Mouse (Mus musculus) kidney, embryonic 16.5 days (tissue): ENCODE results near the gene Etfa. TPM values are rescaled to one million over a fixed set of nuclear protein-coding genes. Genes with fewer than 3 reads are reported as not detected.

ENCODE experiments used
- ATAC-seq: fragments of 200-750 bp; cut with Nextera tagmentation; 2 replicates; pipeline ENCODE4 v1.8.0; 2017; ENCODE audit warnings: moderate TSS enrichment; ENCODE audit not compliant: low FRiP score, low TSS enrichment
- H3K27ac ChIP-seq: fragments of 300-500 bp; sonication (generic); 2 replicates; pipeline ENCODE4 v1.5.1; 2014; ENCODE audit warnings: low read length
- H3K27me3 ChIP-seq: fragments of 300-500 bp; sonication (generic); 2 replicates; pipeline ENCODE4 v1.6.1; 2014; ENCODE audit warnings: low read length, control low read depth, mixed read lengths; ENCODE audit not compliant: insufficient read depth
- H3K36me3 ChIP-seq: fragments of 300-500 bp; sonication (generic); 2 replicates; pipeline ENCODE4 v1.6.1; 2014; ENCODE audit warnings: low read length, control low read depth, mixed read lengths; ENCODE audit not compliant: insufficient read depth
- H3K4me1 ChIP-seq: fragments of 300-500 bp; sonication (generic); 2 replicates; pipeline ENCODE4 v1.6.1; 2014; ENCODE audit warnings: low read length, control low read depth, mixed read lengths; ENCODE audit not compliant: insufficient read depth
- H3K4me2 ChIP-seq: fragments of 300-500 bp; sonication (generic); replicated peaks from 2 replicates; pipeline ENCODE4 v1.6.1; 2014; ENCODE audit warnings: low read depth, low read length
- H3K4me3 ChIP-seq: fragments of 300-500 bp; sonication (generic); 2 replicates; pipeline ENCODE4 v1.5.1; 2014; ENCODE audit warnings: mild to moderate bottlenecking, low read length
- H3K9ac ChIP-seq: fragments of 300-500 bp; sonication (generic); replicated peaks from 2 replicates; pipeline ENCODE4 v1.6.1; 2014; ENCODE audit warnings: low read length
- H3K9me3 ChIP-seq: fragments of 300-500 bp; sonication (generic); 2 replicates; pipeline ENCODE4 v1.6.1; 2016; ENCODE audit warnings: low read length, control low read depth
- WGBS: fragments of 180-500 bp; shearing (Covaris S2); extraction: QIAGEN DNeasy Blood & Tissue Kit; methylation state at CpG from one replicate; pipeline ENCODE4 v1.1.7; 2014; 5-methylcytosine and 5-hydroxymethylcytosine counted together
- polyA plus RNA-seq: library from polyadenylated mRNA; unstranded; fragments of >200 nt; fragmentation: Nextera tagmentation; extraction: Ambion mirVana; gene quantifications from 2 replicates; pipeline ENCODE4 v1.2.1, GENCODE M21; 2015

Etfa gene
- polyA plus RNA-seq, 1 experiment from 2014 or later, result 242 TPM

DNA sequence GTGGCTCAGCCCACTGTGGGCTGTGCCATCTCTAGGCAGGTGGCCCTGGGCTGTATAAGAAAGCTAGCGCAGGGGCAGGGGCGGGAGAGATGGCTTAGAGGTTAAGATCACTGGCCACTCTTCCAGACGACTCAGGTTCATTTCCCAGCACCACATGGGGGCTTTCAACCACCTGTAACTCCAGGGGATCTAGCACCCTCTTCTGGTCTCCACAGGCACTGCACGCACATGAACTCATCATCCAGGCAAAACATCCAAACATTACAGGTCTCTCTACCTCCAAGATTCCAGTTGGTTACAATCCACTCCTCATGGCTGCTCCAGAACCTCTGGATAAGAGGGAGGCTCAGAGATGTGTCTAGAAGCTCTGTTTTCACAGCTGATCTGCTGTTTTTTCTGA lies 13.7 kb upstream of the Etfa start:
- WGBS, result 40% methylated on average over 4 of the region's 4 CpGs
- H3K9ac ChIP-seq, result no peak overlapping the region
- no peaks in the 10 kb centered on the region; the same call in 1 of the 2 replicates for H3K9me3 ChIP-seq
- no peak for ATAC-seq
- no peaks in the 10 kb centered on the region for H3K4me1 ChIP-seq
- no peak overlapping the region for H3K4me2 ChIP-seq
- no peak overlapping the region for H3K4me3 ChIP-seq
- no peak overlapping the region for H3K27ac ChIP-seq
- H3K27me3 ChIP-seq, result no peaks in the 10 kb centered on the region
- no peaks in the 10 kb centered on the region for H3K36me3 ChIP-seq

DNA sequence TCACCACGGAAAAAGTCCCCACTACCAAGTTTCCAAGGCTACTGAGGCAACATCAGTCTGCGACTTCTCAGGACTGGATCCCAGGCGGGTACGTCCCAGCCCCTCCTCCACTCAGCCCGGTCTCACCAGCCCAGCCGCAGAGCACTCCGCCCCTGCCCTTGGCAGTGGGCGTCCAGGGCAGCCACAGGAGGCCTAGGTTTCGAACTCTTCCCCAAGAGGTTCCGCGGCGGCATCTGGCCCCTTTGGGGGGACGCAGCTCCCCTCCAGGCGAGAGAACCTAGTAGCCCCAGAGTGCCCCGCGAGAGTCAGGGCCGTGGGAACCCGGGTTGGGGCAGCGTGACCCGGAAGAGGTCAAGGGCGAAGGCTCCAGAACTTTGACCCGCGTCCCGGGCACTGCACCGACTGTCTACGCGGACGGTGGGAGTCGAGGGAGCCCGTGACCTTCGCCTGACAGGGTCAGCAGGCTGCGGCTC lies 486 bp downstream of the Etfa start:
- Histone ChIP-seq H3K9ac (peak overlapping the region; percentile 94), H3K27ac (peak overlapping the region; percentile 94), H3K4me2 (peak overlapping the region; percentile 80), H3K27me3 (peaks cover 11% of the 10 kb centered on the region), H3K36me3 (no peaks in the 10 kb centered on the region), H3K9me3 (no peaks in the 10 kb centered on the region), H3K4me3 (peak overlapping the region; percentile 97), H3K4me1 (peaks cover 18% of the 10 kb centered on the region)
- WGBS, result under 1% methylated on average over 32 of the region's 32 CpGs
- ATAC-seq, result peak; percentile 83

DNA sequence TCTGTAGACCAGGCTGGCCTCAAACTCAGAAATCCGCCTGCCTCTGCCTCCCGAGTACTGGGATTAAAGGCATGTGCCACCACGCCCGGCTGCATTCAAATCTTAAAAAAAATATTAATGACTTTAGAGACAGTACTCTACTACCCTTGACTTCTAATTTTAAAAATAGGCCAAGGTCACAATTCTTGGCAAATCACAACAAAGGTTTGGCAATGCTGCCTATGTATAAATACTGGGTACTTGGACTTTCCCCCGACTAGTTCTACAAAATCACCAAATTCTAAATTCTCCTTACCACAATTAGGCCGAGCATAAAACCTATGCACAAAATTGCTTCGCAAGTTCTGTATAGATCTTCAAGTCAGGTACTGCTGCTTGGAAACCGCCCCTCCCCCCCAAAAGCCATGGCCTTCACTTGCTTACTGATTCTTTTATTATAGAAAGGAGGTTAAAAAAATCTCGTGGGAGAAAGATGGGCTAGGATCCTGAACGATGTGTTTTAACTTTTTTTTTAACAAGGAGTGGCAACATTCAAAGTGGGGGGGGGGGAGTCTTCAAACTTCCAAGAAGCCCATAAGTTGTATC lies 1.3 kb downstream of the Etfa start:
- peaks cover 18% of the 10 kb centered on the region for H3K4me1 ChIP-seq
- ATAC-seq, result no peak
- H3K4me3 ChIP-seq, result peak overlapping the region; percentile 97
- H3K9me3 ChIP-seq, result no peaks in the 10 kb centered on the region
- H3K4me2 ChIP-seq, result peak overlapping the region; percentile 80
- peaks cover 11% of the 10 kb centered on the region for H3K27me3 ChIP-seq
- H3K27ac ChIP-seq, result no peak overlapping the region; the same call in 1 of the 2 replicates
- WGBS, result 79% methylated on average over 10 of the region's 10 CpGs
- H3K36me3 ChIP-seq, result no peaks in the 10 kb centered on the region
- peak overlapping the region; percentile 94; the same call in 1 of the 2 replicates for H3K9ac ChIP-seq

DNA sequence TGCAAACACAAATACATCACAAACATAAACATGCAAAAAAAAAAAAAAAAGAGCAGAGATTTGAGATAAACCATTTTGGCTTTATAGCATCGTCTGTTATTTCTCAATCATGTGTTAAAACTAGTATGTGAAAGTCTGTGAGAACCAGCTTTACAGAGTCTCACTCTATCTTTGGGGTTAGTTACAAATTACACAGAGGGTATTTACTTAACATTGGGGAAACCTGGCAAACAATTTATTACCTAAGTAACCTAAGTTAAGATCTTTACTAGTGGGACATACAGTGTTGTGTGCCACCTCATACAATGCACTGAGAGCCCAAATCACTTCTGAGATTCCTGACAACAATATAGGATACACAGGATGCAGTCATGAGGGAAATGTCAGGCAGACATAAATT lies 2.3 kb downstream of the Etfa start:
- H3K4me1 ChIP-seq, result peaks cover 18% of the 10 kb centered on the region
- no peak for ATAC-seq
- no peaks in the 10 kb centered on the region for H3K9me3 ChIP-seq
- H3K4me3 ChIP-seq, result no peak overlapping the region
- H3K9ac ChIP-seq, result no peak overlapping the region
- no peak overlapping the region for H3K27ac ChIP-seq
- WGBS, result 74% methylated on average over 1 of the region's 1 CpGs
- no peak overlapping the region for H3K4me2 ChIP-seq
- peaks cover 11% of the 10 kb centered on the region for H3K27me3 ChIP-seq
- H3K36me3 ChIP-seq, result no peaks in the 10 kb centered on the region

DNA sequence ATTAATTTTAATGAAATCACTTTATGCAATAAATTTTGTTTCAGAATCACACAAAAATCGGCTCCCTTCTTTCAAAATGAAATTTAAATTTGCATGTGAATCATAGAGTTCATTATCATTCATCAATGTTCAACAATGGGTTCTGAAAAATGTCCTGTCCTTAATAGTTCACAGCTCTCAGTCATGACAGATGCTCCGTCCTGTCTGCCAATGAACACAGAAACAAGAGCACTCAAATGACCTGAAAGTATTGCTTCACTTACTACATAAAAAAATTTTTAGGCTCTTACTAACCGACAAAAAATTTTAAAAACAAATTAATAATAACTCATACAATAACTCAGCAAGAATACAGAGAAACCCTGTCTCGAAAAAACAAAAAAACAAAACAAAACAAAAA lies 3.3 kb downstream of the Etfa start:
- WGBS, result 81% methylated on average over 4 of the region's 4 CpGs

DNA sequence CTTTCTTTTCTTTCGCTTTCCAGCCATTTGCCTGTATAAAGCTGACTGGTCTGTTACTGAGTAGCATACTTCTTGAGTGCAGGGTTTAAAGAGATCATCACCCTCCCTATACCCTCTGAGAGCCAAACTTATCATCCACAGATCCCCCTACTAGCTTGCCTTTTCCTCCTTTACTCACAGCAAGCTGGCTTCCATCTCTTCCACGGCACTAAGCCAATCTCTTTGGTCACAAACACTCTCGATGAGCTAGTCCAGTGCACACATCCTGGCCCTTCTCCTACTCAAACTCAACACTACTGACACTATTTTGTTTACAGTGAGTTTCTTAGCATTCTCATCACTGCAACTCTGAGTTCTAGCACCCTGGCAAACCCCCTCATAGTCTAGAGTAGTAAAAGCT lies 4.1 kb downstream of the Etfa start:
- no peak for ATAC-seq
- 87% methylated on average over 3 of the region's 3 CpGs for WGBS

More for the DNA sequence above, 3.3 kb downstream of the Etfa start:
- ATAC-seq, result no peak
- Histone ChIP-seq H3K9ac (no peak overlapping the region), H3K27ac (no peak overlapping the region), H3K4me1 (peaks cover 18% of the 10 kb centered on the region), H3K36me3 (no peaks in the 10 kb centered on the region), H3K9me3 (no peaks in the 10 kb centered on the region), H3K4me3 (no peak overlapping the region), H3K27me3 (peaks cover 4% of the 10 kb centered on the region), H3K4me2 (no peak overlapping the region)

DNA sequence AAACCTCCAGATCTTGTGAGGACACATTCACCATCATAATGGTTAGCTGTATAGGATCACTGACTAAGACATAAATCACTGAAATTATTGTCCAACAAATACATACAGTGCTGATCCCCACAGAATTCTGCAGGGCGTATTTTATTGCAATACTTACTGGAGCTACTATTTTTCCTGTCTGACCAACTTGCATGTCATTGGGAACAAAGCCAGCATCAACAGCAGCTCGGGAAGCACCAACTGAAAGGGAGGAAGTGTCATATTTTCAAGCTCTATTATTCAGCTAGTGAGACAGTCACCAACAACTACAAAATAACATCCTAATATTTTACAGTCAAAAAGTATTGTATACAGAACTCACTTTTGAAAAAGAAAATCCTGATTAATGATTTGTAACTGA lies 29.9 kb downstream of the Etfa start:
- H3K9ac ChIP-seq, result no peak overlapping the region
- H3K36me3 ChIP-seq, result peaks cover 4% of the 10 kb centered on the region; the same call in 1 of the 2 replicates
- H3K4me3 ChIP-seq, result no peak overlapping the region
- no peaks in the 10 kb centered on the region for H3K4me1 ChIP-seq
- peak; percentile 46; the same call in 1 of the 2 replicates for ATAC-seq
- WGBS, result 39% methylated on average over 2 of the region's 2 CpGs
- no peaks in the 10 kb centered on the region for H3K9me3 ChIP-seq
- H3K4me2 ChIP-seq, result no peak overlapping the region
- H3K27ac ChIP-seq, result no peak overlapping the region
- H3K27me3 ChIP-seq, result no peaks in the 10 kb centered on the region

More for the DNA sequence above, 4.1 kb downstream of the Etfa start:
- no peaks in the 10 kb centered on the region for H3K9me3 ChIP-seq
- H3K36me3 ChIP-seq, result no peaks in the 10 kb centered on the region
- peaks cover 18% of the 10 kb centered on the region for H3K4me1 ChIP-seq
- H3K4me2 ChIP-seq, result no peak overlapping the region
- no peak overlapping the region for H3K27ac ChIP-seq
- H3K27me3 ChIP-seq, result peaks cover 3% of the 10 kb centered on the region; the same call in 1 of the 2 replicates
- H3K4me3 ChIP-seq, result no peak overlapping the region
- no peak overlapping the region for H3K9ac ChIP-seq

DNA sequence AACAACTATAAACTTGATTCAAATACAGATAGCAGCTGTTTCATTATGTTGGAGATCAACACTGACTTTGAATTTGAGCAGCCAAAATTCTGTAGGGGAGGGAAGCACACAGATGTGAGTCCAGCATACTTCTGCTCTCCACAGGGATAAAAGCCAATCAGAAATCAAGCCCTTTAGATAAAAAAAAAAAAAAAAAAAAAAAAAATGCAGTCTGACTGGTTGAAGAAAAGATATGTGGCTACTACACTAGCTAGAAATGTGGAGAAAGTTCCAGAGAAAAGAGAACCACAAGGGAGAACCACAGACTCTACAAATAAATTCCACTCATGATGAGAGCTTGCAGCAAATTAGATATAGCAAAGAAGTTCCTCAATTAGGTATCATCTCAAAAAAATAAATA lies 33.3 kb downstream of the Etfa start:
- Histone ChIP-seq H3K9me3 (no peaks in the 10 kb centered on the region), H3K4me2 (no peak overlapping the region), H3K27me3 (no peaks in the 10 kb centered on the region), H3K36me3 (peaks cover 4% of the 10 kb centered on the region; the same call in 1 of the 2 replicates), H3K4me1 (no peaks in the 10 kb centered on the region), H3K9ac (no peak overlapping the region), H3K4me3 (no peak overlapping the region), H3K27ac (no peak overlapping the region)
- no peak for ATAC-seq

DNA sequence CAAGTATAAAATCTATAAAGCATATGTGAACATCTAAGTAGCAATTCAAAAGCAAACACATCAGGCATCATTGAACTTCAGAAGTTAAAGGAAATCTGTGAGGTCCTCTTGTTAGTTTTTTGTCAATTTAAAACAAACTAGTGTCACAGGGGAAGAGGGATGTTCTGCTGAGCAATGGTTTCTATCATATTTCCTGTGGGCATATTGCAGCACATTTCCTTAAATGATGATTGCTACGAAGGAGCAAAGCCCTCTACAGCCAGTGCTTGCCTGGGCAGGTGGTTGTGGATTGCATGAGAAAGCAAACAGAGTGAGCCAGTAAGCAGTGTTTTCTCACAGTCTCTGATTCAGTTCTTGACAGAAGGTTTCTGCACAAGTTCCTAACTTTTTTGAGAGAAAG lies 36.0 kb downstream of the Etfa start:
- Histone ChIP-seq H3K4me3 (no peak overlapping the region), H3K4me1 (no peaks in the 10 kb centered on the region), H3K27me3 (no peaks in the 10 kb centered on the region), H3K36me3 (peaks cover 4% of the 10 kb centered on the region; the same call in 1 of the 2 replicates), H3K9me3 (no peaks in the 10 kb centered on the region), H3K27ac (no peak overlapping the region), H3K4me2 (no peak overlapping the region), H3K9ac (no peak overlapping the region)
- no peak for ATAC-seq
- 65% methylated on average over 1 of the region's 1 CpGs for WGBS

DNA sequence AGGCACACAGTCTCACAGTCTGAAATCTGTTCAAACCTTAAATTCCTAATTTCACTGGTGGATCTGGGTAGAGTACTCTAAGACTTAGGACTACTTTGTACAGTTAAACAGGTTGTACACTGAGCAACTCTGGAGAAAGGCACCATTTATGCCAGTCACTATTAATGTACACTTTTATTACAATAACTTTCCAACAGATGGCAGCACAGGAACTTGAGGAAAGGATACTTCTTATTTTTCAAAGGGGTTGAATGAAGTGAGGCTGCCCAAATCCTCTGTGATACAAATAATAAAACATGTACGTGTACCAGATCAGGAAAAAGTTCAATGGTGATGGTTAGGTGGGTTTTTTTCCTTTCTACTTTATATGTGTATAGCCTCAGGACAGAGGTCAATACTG lies 43.6 kb downstream of the Etfa start:
- Histone ChIP-seq H3K27me3 (no peaks in the 10 kb centered on the region), H3K4me1 (no peaks in the 10 kb centered on the region), H3K36me3 (peaks cover 5% of the 10 kb centered on the region), H3K9me3 (no peaks in the 10 kb centered on the region), H3K4me3 (no peak overlapping the region), H3K4me2 (no peak overlapping the region), H3K27ac (no peak overlapping the region), H3K9ac (no peak overlapping the region)
- 50% methylated on average over 1 of the region's 1 CpGs for WGBS
- ATAC-seq, result no peak
